Mouse (Mus musculus) skeletal muscle tissue, adult 2 months (tissue): ENCODE data around the gene Cd46.

Experiments used
- DNase-seq: peaks from one replicate; pipeline ENCODE4 v3.0.0-alpha.2; 2012; ENCODE audit warnings: low read depth, low spot score

Cd46 gene

DNA sequence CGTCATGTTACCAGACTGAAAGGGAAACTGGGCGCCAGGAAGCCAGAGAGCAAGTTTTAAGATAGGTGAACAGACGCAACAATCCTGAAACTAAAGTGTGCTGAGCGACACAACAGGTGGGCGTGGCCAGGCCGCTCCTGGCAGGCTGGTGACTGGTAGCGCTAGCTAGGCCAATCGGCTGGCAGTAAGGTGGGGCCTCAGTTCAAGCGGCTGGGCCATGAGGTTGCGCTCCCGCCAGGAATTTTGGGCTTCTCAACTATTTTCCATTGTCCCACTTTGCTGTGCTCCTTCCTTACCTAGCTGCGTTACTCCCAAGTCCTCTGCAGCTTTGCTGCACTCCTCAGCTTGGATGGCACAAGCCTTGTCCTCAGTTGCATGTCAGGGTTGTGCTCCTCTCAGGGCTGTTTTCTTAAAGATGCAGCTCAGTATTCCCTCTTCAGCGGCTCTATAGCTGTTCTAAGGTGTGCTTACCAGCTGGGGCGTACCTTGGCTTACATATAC lies at the start of gene Cd46:
TSS of gene Cd46 (minus strand) at position 30 of the 501 bp plus-strand sequence.
- DNase-seq: peak; percentile 51

DNA sequence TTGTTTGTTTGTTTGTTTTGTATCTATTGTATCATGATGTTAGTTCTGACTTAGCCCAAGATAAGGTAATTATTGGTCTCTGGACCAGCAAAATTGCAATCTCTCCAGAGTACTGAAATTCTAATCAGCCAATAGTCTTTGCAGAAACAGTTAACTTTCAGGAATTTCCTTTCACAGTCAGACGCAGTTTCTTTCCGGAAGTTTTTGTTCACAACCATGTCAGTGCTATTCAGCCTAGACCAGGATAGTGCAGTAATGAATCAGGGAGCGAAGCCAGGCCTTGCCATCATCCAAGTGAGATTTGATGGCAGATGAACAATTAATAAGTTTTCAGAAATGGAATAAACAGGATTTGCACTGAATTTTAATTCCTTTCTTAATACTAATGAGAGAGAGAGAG lies 40.0 kb upstream of the Cd46 start:
- DNase-seq: peak; percentile 3

DNA sequence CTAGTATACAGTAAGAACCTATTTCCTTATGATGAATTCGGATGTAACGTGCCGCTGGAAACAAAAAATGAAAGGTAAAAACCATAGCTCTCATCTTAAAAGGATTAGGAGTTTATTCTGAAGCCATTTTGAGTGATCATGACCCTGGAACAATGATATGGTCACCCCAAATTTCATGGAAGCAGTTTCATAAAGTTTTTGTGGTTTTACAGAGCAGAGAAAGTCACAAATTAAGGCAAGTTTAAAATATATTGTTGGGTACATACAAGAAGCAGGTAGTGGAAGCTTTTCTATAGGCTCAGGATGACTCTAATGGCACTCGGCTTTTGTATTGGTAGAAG lies 39.6 kb upstream of the Cd46 start:
- no peak for DNase-seq

DNA sequence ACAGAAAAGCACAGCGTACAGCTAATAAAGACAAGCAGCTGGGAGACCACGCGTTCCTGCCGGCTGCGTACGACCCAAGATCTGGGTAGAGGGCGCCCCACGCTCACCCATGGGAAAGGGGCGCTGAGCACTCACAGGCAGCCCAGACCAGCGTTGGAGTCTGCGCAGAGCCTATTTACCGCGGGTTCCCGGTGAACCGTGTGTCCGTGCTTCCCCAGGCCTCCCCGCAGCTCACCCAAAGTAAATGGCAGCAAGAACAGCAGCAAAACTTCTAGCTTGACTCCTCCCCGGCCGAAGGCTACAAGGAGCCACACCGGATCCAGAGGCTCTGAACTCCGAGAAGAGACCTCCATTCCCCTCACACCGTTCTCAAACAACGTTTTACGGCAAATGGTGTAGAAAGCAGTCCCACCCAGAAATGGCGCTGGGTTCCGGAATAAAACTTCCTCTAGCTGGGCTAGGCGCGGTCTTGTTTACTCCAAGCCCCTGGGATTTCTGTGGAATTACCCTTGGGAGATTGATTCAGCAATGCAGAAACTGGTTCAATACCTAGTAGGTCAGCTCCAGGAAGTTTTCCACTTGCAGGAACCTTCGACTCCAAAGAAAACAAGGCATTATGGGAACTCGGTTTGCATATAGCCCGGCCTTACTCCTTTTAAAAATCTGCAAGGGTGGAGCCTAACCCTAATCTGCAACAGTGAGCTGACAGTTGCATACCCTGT lies 39.1 kb upstream of the Cd46 start, which contains the start of gene Cr1l:
TSS of gene Cr1l (minus strand) at position 634 of the 722 bp plus-strand sequence.
- peak; percentile 69 for DNase-seq

DNA sequence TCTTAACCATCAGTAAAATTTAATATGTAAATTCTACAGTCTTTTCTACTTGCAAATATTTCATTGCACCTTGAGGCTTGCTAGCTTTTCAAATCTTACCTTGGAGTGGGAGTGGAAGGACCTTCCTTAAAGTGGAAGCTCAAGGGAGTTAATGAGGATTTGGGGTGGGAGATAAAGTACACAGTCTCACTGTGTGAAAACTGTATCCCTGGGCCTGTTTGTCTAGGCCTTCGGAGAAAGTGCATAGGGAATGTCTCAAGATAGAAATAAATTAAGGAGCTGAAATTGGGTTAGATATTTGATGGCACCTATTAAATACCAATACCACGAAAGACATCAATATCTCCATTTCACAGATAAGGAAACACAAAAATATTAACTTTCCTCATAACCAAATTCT lies 38.4 kb upstream of the Cd46 start:
- DNase-seq: no peak

DNA sequence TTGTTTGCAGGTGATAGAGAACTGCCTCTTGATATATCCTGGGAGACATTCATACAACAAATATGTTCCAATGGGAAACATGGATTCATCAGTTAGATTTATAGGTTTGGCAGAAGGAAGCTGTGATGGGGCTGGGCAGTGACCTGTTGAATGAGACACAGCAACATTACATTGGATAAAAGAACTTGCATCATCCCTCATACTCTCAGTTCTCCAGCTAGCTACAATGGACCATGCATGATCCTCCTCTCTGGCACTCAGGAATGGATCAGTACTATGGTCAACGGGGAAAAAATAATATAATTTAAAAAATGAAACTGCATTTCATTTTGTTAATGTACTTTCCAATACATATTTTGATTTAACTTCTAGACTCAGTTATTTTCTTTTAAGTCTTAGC lies 37.8 kb upstream of the Cd46 start:
- DNase-seq: no peak

DNA sequence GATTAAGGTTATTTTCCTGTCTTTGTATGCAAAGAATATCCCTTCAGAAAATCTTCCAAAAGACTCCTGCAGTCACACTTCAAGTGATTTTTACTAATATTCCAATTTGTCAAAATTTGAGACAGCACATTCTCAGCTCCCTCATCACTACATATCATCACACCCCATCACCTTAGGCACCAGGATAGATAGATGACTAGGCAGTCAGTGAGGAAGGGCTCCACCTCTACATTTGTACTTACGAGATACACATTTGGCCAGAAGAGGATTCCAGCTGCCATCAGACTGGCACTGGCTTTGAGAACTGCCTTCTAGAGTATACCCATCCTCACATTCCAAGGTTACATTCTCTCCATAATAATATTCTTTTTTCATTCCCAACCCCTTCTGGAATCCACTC lies 22.4 kb upstream of the Cd46 start:
- DNase-seq: no peak

DNA sequence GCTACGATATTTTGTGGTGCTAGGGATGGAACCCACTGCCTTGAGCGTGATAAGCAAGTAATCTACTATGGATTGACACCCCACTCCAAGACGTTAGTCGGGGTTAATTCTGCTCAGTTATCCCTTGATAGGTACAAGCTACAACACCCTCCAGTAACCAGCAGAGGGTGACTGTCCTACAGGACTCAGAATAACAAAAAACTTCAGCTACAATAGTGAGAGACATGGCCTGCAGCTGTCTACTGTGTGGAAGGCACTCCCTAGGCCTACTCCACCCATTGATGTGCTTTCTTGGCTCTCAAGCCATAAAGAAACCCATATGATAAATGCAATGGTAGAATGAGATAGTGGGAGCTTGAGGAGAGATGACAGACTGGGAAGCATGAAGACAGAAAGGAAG lies 21.6 kb upstream of the Cd46 start:
- DNase-seq: no peak

DNA sequence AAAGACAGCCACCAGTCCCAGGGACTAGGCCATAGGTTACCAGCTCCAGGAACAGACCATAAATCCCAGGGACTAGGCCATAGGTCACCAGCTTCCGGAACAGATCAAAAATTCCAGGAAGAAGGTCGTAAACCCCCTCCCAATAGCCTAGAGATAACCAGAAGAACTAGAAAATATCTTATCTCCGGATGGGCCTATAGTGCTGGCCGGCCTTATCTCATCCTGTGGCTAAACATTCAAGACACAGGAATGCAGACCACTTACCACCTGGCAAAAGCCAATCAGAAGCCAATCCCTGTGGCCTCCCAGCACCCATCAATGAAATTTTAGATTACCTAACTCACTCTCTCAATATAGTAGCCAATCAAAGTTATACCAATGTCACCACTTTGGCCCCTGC lies 8.6 kb upstream of the Cd46 start:
- no peak for DNase-seq

DNA sequence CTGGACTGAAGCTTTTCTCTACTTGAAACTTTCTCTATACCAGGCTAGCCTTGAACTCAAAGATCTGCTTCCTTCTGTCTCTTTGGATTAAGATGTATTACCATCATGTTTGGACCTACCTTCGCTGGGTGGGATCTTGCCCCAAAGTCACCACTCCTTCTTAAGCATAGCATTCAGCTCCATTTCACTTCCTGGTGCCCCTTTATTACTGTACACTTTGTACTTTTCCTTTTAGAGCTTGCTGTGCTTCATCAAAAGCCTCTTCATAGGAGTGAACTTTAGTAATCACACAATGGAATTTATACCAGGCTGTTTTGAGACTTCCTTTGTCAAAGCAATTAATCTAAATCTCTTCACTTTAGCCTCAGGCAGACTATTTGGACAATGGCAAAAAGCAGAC lies 6.0 kb upstream of the Cd46 start:
- no peak for DNase-seq

DNA sequence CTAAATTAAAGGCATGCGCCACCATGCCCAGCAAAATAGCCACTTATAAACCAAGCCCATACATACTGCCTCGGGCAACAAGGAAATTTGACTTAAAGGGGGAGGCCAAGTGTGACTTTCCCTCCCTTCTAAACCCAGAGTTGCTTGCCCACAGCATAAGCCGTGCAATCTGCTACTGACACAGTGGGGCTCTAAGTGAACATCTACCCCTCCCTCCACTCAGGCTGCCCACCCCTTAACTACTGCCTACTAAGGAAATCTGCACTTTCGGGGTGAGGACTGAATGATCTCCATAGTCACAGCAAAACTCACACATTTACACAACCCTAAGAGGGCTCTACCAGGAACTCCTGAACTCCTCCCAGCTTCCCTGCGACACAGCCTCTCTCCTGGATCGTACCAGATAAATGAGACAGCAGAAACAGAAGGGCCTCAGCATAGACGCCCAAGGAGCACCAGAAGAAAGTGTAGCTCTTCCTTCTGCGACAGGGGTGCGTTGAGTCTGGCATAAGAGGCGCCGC lies 290 bp downstream of the Cd46 start:
- DNase-seq: peak; percentile 3

DNA sequence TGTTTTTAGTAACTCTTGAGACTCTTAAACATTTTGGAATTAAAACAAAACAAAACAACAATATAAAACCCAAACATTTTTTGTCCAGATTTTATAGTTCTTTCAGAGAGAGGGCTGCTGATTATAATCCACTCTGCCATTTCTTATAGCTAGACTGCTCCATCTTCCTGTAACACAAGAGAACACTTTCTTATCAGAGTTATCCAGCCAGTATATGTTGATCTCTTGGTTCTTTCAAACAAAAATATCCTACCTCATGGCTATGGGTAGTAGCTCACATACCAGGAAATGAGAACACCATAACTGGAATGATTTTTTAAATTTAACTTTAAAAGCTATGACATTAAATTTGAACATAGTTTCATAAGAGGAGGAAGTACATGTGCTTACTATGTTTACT lies 9.9 kb downstream of the Cd46 start:
- DNase-seq: no peak

DNA sequence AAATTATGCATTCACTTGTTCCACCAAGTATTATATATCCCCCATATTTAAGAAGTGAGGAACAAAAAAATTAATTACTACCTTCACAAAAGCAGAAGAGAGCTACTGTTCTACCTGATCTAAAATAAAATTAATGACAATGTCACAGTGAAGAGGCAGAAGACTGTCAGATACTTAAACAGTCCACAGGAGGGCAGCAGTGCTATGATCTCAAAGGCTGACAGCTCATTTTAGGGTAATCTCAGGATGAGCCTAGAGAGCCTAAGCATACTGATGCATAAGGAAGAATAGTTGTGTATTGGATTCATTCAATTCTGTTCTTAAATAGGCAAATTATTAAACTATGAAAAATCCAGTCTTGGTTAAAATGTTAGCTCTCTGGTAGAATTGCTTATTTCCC lies 51.6 kb downstream of the Cd46 start:
- no peak for DNase-seq

DNA sequence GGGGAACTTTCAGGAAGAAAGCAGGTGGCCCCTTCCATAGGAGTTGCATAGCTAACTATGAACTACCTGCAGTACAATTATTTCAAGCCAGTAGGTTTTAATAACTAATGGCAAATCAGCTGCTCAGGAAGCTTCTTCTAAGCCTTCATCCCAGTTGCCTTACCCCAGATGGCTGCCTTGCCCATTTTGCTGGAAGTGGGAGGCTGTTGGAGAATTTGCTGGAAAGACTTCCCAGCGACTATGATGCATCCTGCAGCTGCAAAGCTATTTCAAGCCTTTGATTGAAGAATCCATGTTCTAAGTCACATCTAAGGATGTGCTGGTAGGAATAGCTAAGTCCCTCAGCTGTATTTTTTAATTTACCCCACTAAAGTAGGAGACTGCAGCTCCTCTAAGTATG lies 53.7 kb downstream of the Cd46 start:
- DNase-seq: no peak

DNA sequence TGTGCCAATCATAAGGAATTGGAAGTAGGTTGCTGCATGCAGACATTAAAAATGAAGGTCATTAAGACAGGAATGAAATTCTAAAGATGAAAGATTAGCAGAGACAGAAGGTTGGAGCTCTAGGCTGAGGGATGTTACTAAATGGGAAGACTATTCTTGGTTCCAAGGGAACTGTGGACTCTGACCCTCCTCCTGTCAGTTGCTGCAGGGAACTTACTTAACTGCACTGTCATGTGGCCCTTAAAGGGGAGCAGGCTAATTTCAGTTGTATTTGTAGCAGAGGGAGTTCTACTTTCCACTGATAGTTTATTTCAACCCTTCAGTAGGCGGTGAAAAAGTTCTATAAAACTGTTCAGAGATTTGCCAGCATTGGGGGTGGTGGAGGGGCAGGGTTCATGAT lies 54.1 kb downstream of the Cd46 start:
- no peak for DNase-seq

DNA sequence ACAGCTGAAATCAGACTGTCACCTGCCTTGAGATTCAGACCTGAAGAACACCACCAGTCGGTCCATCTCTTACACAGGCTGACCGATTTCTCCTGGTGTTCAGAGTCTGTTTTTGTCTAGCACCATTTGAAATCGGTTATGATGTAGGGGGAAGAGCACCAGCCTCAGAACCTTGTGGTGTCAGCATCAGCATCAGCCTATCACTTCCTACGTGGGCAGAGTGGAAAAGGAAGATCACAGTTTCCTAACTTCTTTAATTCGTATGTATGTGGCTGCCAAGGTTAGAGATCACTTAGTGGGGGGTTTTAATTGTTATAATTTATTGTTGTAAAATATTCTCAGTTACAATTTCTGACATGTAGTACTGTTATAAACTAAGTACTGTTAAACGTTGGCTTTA lies 54.6 kb downstream of the Cd46 start:
- DNase-seq: no peak

DNA sequence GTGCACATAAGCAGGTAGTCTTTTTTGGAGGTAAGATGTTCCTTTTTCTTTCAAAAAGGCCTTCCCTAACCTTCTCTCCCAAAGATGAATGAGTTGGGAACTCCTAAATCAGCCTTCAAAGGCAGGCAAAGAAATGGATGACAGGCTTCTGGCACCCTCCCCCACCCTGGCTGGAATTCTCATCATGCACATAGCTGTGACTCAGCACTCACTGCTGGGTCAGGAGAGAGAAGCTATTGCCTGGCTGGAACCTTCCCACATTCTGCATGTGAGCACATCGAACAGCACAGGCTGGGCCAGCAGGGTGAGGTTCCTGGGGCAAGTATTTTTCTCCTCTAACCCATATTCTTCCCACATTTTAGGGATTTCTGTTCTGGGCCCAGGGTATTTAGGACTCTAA lies 58.1 kb downstream of the Cd46 start:
- DNase-seq: peak; percentile 81

DNA sequence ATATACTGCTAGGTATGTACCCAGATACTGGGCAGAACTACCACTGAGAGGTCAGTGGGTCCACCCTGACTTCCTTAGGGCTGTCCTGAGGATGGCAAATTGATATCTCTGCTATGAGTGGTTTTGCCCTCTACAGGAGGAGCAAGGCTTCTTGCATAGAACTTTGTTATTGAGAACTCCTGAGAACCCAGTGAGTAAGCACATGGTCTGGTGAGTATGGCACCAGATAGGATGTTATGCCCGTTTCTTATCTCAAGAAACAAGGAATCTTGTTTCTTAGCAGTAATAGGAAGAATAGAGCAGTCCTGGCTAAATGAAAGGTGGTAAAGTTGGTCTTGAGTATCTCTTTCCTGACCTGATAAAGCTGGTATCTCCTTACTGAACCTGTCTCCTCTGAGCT lies 59.3 kb downstream of the Cd46 start:
- DNase-seq: no peak

DNA sequence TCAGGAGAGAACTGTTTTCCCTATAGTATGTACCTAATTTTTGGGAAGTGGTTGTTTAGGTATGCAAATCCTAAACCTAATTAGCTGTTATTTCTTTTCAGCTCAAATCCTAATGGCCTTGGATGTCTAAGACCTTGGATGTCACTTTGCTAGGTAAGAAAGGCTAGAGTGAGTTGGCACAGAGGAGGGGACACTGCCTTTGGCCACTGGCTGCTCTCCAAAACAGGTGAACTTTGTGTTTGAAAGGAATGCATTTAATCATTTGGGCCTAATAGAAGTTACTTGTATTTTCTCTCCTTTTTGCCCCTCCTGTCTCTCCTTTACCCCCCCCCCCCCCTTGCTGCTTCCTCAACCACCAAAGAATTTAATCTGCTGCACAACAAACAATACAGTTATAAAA lies 60.3 kb downstream of the Cd46 start:
- DNase-seq: no peak

DNA sequence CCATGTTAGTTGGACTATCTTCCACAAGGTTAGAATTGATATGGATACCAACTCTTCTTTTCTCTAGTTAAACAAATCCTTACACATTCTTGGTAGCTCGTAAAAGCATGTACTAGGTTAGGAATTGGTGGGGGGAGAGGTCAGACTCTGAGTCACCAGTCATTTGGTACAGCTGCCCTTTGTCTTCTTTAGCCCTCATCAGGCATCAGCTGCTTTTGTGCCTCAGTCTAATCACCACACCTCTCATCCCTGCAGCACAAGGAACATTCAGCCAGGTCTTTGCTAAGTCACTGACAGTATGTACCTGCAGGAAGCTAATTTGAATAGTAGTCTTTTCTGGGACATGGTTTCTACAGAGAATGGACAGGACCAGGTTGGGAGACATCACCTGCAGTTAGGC lies 64.5 kb downstream of the Cd46 start:
- no peak for DNase-seq

DNA sequence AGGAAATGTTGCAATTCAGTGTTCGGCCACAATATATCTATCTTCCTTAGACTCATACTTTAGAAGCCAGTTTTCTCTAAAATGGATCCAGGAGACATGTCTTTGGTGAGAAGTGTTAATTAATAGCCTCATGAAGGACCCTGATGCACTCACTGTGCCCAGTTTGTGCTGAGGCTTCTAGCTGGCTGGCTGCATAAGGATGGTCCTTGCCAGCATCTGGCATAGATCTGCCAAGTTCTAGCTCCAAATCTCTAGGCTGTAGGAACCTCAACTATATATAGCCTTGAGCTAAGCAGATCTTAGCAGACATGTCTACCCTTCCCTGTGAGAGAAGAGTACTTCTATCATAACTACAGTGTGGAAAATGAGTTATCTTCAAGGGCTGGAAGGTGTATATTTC lies 68.2 kb downstream of the Cd46 start:
- peak; percentile 62 for DNase-seq

DNA sequence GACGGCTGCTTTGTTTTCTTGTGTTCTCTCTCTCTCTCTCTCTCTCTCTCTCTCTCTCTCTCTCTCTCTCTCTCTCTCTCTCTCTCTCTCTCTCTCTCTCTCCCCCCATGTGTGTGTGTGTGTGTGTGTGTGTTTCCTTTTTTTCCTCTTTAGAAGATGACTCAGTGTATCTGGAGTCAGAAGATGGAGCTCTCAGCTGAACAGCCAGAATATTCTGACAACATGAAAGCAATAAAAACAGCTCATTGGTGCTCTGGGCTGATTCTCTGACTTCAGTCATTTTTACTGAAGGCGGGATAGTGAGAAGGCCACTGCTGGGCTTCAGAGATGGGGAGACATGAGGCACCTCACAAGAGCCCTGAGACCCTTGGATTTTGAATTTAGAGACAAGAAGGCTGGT lies 70.2 kb downstream of the Cd46 start:
- DNase-seq: no peak

DNA sequence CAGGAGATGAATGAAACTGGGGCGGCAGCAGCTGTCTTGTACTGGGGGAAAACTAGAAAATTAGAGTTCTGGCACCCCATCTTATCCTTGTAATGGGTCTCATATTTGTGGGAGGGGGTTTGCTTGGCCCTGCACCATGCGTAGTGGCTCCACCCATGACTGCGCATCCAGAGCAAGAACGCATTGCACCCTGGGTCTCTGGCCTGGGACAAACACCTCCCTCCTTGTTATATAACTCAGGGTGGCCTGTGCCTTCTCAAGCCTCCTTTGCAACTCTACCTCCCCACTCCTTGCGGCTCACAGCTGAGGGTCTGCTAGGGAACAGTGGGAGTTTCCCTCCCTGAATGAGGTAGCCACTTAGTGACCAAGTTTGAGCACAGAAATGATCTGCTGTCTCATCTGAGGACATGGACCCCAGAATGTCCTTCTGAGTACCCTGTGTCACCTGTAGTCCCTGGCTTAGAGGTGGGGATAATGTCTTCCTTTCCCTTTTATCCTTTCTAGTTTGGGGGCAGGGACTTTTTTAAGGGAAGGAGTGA lies 72.9 kb downstream of the Cd46 start:
- DNase-seq: no peak
